Mouse (Mus musculus): ENCODE results near the gene Ghrl. TPM values are rescaled to one million over a fixed set of nuclear protein-coding genes. Genes with fewer than 3 reads are reported as not detected.

Gene Ghrl
- total RNA-seq (2023): 1.2 TPM

DNA sequence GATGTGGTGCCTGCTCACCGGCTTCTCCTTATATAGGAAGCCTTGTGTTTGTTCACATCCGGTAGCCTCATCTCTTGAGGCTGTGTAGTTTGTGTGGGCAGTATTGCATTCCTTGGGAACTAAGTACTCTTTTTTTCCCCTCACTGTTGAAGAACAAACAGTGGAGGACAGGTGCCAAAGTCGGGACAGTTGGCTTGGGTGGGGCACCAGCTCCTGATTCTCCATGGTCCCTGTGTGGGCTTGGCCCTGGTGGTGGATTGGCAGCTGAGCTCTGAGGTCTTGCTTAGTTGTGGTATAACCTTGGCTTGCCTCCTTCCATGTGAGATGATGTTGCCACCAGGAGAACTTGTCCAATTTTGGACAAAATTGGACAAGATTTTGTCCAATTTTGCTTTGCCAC lies at the start of gene Ghrl:
Gene Ghrl, minus strand, starts transcription at position 3 of the 400 bp plus-strand sequence.

DNA sequence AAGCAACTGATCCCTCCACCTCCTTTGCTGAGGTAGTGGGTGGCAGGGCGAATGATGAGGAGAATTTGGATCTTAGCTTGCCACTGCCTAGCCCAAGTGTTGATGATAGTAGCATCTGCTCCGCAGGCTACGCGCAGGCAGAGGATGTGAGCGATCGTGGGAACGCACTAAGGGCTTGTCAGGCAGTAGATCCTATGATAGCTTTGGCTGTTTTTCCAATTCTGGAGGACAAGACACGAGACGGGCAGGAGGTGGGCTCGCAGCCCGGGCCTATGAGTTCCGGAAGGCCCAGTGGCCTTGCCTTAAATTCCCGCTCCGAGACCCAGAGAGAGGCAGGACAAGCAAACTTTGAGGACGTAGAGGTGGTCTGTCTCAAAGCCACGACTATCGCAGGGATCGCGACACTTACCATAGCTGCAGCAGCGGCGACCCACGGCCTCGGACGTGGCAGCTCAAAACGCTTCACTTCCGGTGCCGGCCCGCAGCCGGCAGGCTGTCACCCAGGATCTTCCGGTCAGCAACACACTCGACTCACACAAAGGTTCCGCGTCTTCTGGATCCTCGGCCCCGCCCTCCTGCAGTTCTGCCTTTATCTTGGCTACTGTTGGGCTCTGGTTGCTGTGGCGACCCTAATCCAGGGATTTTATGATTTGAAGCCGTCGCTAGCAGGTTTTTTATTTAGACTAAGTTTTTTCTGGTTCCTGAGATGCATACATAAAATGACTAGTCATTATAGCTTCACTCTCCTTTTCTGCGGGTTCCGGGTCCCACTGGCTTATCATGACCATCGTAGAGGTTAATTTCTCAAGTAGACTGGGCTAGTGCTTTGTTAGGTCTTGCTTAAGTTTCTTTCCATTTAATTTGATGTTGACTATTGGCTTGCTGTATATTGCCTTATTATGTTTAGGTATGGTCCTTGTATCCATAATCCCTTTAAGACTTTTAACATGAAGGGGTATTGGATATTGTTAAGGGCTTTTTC lies 20.8 kb upstream of the Ghrl start, which contains the start of gene Sec13:
Gene Sec13, minus strand, starts transcription at position 508 of the 982 bp plus-strand sequence.

DNA sequence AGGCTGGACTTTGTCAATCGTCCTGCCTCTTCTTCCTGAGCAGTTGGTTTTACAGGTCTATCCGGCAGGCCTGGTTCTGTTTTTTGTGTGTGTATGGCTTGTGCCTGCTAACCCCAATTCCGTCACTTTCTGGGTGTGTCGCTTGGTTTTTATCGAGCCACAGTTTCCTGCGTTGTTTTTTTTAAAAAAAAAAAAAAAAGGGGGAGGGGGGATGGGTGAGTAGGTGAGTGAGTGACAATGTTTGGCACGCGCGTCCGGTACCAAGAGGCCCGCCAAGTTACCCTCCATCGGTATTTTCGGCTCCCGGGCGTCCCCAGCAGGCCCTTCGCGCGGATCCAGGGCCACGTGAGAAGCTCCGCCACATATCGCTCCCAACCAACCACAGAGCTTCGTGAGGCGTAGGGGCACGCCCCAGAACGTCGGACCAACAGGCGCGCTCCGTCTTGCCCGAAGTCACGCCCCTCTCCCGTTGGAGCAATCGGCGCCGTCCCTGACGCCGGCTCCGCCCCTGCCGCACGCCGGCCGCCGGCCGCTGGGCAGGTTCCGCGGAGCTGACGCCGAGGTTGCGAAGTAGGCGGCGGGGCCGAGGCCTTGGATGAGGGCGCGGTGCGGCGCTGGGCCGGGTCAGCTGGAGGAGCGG lies 23.0 kb downstream of the Ghrl start, which contains the start of gene Tatdn2:
Gene Tatdn2, plus strand, starts transcription at position 469 of the 640 bp plus-strand sequence.

Other genes with a start within 250 kb of the Ghrl start
- 0.35 TPM for gene Il17rc, start 248.5 kb downstream of the Ghrl start, total RNA-seq (2023)
- 10.8 TPM for gene Creld1, start 236.6 kb downstream of the Ghrl start, total RNA-seq (2023)
- 0.35 TPM for gene Prrt3, start 217.9 kb downstream of the Ghrl start, total RNA-seq (2023)
- 65.7 TPM for gene Emc3, start 188.2 kb downstream of the Ghrl start, total RNA-seq (2023)
- gene Fancd2, start 188.2 kb downstream of the Ghrl start, total RNA-seq (2023): 0.80 TPM
- gene Fancd2os, start 119.2 kb downstream of the Ghrl start, total RNA-seq (2023): not detected
- gene Brk1, start 115.1 kb downstream of the Ghrl start, total RNA-seq (2023): 91.9 TPM
- gene Vhl, start 95.9 kb downstream of the Ghrl start, total RNA-seq (2023): 19.3 TPM
- gene Irak2, start 81.4 kb downstream of the Ghrl start, total RNA-seq (2023): 57.6 TPM
- 244 TPM for gene Tatdn2, start 22.8 kb downstream of the Ghrl start, total RNA-seq (2023)
- gene Sec13, start 20.9 kb upstream of the Ghrl start, total RNA-seq (2023): 88.8 TPM

All from CD4-positive naive resting alpha-beta T cell, adult 57 days (primary cell).